Mouse (Mus musculus): ENCODE data around the gene Pip. TPM values are rescaled to one million over a fixed set of nuclear protein-coding genes. Genes with fewer than 3 reads are reported as not detected.

Gene Pip
- not detected for total RNA-seq (2022)

GRCm38 (mm10) chr6:41847235-41847634 is at the start of gene Pip:
Gene Pip (plus strand): TSS chr6:41847535.
- no peak for DNase-seq (ENCODE audit: low spot score)

DNA sequence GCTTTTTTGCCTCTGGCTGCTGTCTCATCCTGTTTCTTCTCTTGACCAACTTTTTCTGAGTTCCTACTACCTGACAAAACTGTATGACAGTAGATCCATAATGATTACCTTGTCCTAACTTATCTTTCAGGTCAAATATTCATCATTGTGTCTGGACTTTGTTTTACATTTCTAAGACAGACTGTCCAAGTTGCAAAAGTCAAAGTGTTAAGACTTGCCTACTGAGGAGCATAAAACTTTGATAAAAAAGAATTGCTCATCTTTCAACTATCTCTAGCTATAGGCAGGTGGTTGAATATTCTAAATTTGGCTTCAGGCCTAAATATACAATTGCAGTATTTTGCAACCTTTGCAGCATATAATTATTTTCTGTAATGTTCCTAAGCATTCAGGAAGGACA is 23.2 kb upstream of the Pip start:
- DNase-seq (ENCODE audit: low spot score) = no peak

- DNase-seq (ENCODE audit: low spot score) = no peak
These were observed 17.8 kb upstream of the Pip start for GRCm38 (mm10) chr6:41829516-41829915.

DNA sequence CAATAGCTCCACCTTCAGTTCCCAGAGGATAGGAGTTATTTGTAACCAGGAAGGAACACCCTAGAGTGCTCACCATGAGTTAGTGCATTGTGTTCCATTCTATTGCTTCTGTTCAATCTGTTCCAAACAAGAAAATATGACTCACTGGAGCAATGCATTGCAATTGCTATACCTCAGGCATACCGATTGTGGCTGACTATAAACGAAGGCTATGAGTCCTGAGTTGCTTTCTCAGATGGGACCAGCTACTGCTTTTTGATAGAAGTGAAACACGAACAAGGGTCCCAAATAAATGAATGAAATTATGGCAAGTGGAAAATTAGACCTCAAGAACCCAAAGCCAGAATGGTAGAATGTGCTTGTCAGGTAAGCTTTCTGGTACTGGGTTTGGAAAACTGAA is 5.4 kb downstream of the Pip start, which contains the start of gene Sval2:
Gene Sval2, plus strand, starts transcription at position 301 of the 400 bp plus-strand sequence.
- no peak for DNase-seq (ENCODE audit: low spot score)

- no peak for DNase-seq (ENCODE audit: low spot score)
These were observed 16.7 kb downstream of the Pip start for GRCm38 (mm10) chr6:41864038-41864437.

Other genes starting within 250 kb of the Pip start
- 1 to 10 TPM in 2 of 4 experiments, under 1 TPM in 2; 0.41 to 1.7 (median 1.1) TPM for gene Ephb6, start 242.1 kb upstream of the Pip start, total RNA-seq (2022)
- not detected for gene Trpv6, start 211.1 kb upstream of the Pip start, total RNA-seq (2022)
- not detected for gene Trpv5, start 166.8 kb upstream of the Pip start, total RNA-seq (2022)
- gene Llcfc1, start 163.1 kb upstream of the Pip start, total RNA-seq (2022) = not detected
- gene Kel, start 143.2 kb upstream of the Pip start, total RNA-seq (2022) = under 1 TPM in 1 of 4 experiments, not detected in 3; 0.11 TPM
- gene Olfr459, start 72.4 kb upstream of the Pip start, total RNA-seq (2022) = not detected
- not detected for gene Sval2, start 5.5 kb downstream of the Pip start, total RNA-seq (2022)
- not detected for gene Sval1, start 104.1 kb downstream of the Pip start, total RNA-seq (2022)
- gene Sval3, start 120.6 kb downstream of the Pip start, total RNA-seq (2022) = not detected
- gene Sva, start 190.9 kb downstream of the Pip start, total RNA-seq (2022) = not detected

Measured in heart, adult 8-10 months (tissue).